In the genomic region with DNA sequence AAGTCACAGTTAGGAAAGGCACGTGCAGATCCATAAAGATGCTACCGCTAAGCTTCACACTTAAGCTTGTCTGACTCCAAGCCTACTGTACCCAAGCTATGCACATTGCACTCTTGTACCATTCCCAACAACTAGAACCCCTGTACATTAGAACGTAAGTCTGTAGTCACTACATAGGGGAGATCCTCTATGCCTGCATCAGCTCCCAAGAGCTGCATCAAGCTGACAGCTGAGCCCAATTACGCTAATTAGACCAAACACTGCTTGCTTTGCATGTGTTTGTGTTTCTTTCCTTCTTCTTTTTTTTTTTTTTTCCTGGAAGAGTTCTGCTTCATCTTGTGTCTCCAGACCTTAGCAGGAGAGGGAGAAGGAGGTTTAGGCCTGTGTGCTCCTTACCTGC, we compare ENCODE assay signal across 26 mouse cellular contexts.
DNase-seq lines count a peak whose midpoint lies in the region; ATAC-seq and TF ChIP-seq lines count a peak whose summit lies in the region.
"Had no signal": no experiment of that assay in that cellular context is flagged by ENCODE, and none has a peak within 500 bp of the region (broad histone marks: within the 10 kb centered on the region; RNA-seq: fewer than 3 reads in every experiment).

No protein-coding gene starts in this region.

- H3K27ac ChIP-seq in hindbrain, embryonic 14.5 days: no peak overlapping the region
- H3K27ac ChIP-seq in hindbrain, embryonic 10.5 days: no peak overlapping the region
- peak overlapping the region; percentile 29; the same call in 1 of the 2 replicates for H3K27ac ChIP-seq in forebrain, embryonic 15.5 days (replicated peaks)
- no peak overlapping the region for H3K27ac ChIP-seq in cerebellum, adult 2 months (ENCODE audit: insufficient read depth, low read length)
- H3K27ac ChIP-seq: heart, embryonic 10.5 days; layer of hippocampus, adult 2 months; limb, embryonic 13.5 days; liver, embryonic 12.5 days; neural tube, embryonic 12.5 days had no signal

- H3K9me3 ChIP-seq in hindbrain, embryonic 14.5 days (ENCODE audit: control insufficient read depth, low read length): no peaks in the 10 kb centered on the region
- no peaks in the 10 kb centered on the region for H3K9me3 ChIP-seq in hindbrain, embryonic 10.5 days
- no peaks in the 10 kb centered on the region for H3K9me3 ChIP-seq in forebrain, embryonic 15.5 days
- H3K9me3 ChIP-seq: heart, embryonic 10.5 days; limb, embryonic 13.5 days; liver, embryonic 12.5 days; neural tube, embryonic 12.5 days had no signal

- TF ChIP-seq CTCF in cerebellum, adult 2 months (IDR thresholded peaks at IDR 0.05; ENCODE audit: borderline replicate concordance, insufficient read depth, low read depth, low read length): no peak

- H3K4me2 ChIP-seq in hindbrain, embryonic 14.5 days (replicated peaks): peak overlapping the region; percentile 16; the same call in 1 of the 2 replicates
- H3K4me2 ChIP-seq in forebrain, embryonic 15.5 days (replicated peaks): peak overlapping the region; percentile 11; the same call in 1 of the 2 replicates
- H3K4me2 ChIP-seq: limb, embryonic 13.5 days; liver, embryonic 12.5 days; midbrain, embryonic 11.5 days; neural tube, embryonic 12.5 days had no signal

- H3K9ac ChIP-seq in hindbrain, embryonic 14.5 days: no peak overlapping the region
- no peak overlapping the region for H3K9ac ChIP-seq in forebrain, embryonic 15.5 days (replicated peaks)
- H3K9ac ChIP-seq: limb, embryonic 13.5 days; liver, embryonic 12.5 days; neural tube, embryonic 12.5 days had no signal

- H3K36me3 ChIP-seq in hindbrain, embryonic 14.5 days (replicated peaks; ENCODE audit: control insufficient read depth, insufficient read depth): no peaks in the 10 kb centered on the region
- H3K36me3 ChIP-seq in hindbrain, embryonic 10.5 days: no peaks in the 10 kb centered on the region
- H3K36me3 ChIP-seq in forebrain, embryonic 15.5 days: no peaks in the 10 kb centered on the region
- H3K36me3 ChIP-seq: heart, embryonic 10.5 days; limb, embryonic 13.5 days; liver, embryonic 12.5 days; neural tube, embryonic 12.5 days had no signal

- no peak for ATAC-seq in hindbrain, embryonic 14.5 days (ENCODE audit: low FRiP score)
- ATAC-seq in forebrain, embryonic 15.5 days (replicated peaks): peak; percentile 91
- ATAC-seq: intestine, embryonic 16.5 days; liver, embryonic 12.5 days had no signal

- no peak for TF ChIP-seq POLR2A in cerebellum, adult 2 months (IDR thresholded peaks at IDR 0.05; ENCODE audit: borderline replicate concordance, insufficient read depth, low read length)

- no peaks in the 10 kb centered on the region for H3K27me3 ChIP-seq in hindbrain, embryonic 14.5 days (ENCODE audit: control insufficient read depth, insufficient read depth, low read length)
- H3K27me3 ChIP-seq in hindbrain, embryonic 10.5 days (ENCODE audit: insufficient read depth, poor library complexity, severe bottlenecking): peaks cover 16% of the 10 kb centered on the region
- H3K27me3 ChIP-seq in forebrain, embryonic 15.5 days: no peaks in the 10 kb centered on the region
- H3K27me3 ChIP-seq in cerebellum, adult 2 months (ENCODE audit: control insufficient read depth, insufficient read depth, low read length): no peaks in the 10 kb centered on the region
- H3K27me3 ChIP-seq: limb, embryonic 13.5 days; liver, embryonic 12.5 days; neural tube, embryonic 12.5 days had no signal

- H3K4me3 ChIP-seq in hindbrain, embryonic 14.5 days (replicated peaks; ENCODE audit: low read length): no peak overlapping the region
- no peak overlapping the region for H3K4me3 ChIP-seq in hindbrain, embryonic 10.5 days
- H3K4me3 ChIP-seq in forebrain, embryonic 15.5 days: no peak overlapping the region
- H3K4me3 ChIP-seq in cerebellum, adult 2 months (replicated peaks; ENCODE audit: insufficient read depth, low read depth, low read length): no peak overlapping the region
- H3K4me3 ChIP-seq: heart, embryonic 10.5 days; layer of hippocampus, adult 2 months; limb, embryonic 13.5 days; liver, embryonic 12.5 days; neural tube, embryonic 12.5 days had no signal

- 68% methylated on average over 4 of the region's 4 CpGs for WGBS in hindbrain, embryonic 14.5 days
- whole genome bisulfite sequencing in hindbrain, embryonic 10.5 days: 85% methylated on average over 4 of the region's 4 CpGs
- WGBS in forebrain, embryonic 15.5 days: 41% methylated on average over 4 of the region's 4 CpGs
- WGBS in cerebellum, adult 2 months: 75% methylated on average over 4 of the region's 4 CpGs

- H3K4me1 ChIP-seq in hindbrain, embryonic 14.5 days (replicated peaks; ENCODE audit: control insufficient read depth, insufficient read depth, low read length): peaks cover 19% of the 10 kb centered on the region
- H3K4me1 ChIP-seq in hindbrain, embryonic 10.5 days (replicated peaks): peaks cover 32% of the 10 kb centered on the region
- H3K4me1 ChIP-seq in forebrain, embryonic 15.5 days: peaks cover 31% of the 10 kb centered on the region
- H3K4me1 ChIP-seq in cerebellum, adult 2 months (ENCODE audit: control insufficient read depth, insufficient read depth, low read length): no peaks in the 10 kb centered on the region
- H3K4me1 ChIP-seq: liver, embryonic 12.5 days had no signal

- no peak for DNase-seq in hindbrain, embryonic 14.5 days (ENCODE audit: low spot score)
- no peak for DNase-seq in hindbrain, embryonic 10.5 days (ENCODE audit: low spot score)
- DNase-seq in brain, adult 2 months (ENCODE audit: low read depth, low spot score): peak; percentile 39
- DNase-seq in brain, embryonic 18.5 days (ENCODE audit: low read depth, low spot score): peak; percentile 50
- DNase-seq in cerebellum, adult 2 months: no peak
- no peak for DNase-seq in frontal cortex, adult 2 months (ENCODE audit: extremely low spot score in 1 of 2, low spot score in 1 of 2)
- no peak for DNase-seq in thymus, postnatal 14 days
- DNase-seq: adrenal gland, postnatal 14 days; cerebellum, adult 11 months; cerebellum, postnatal 25 days; embryo, embryonic 11 days; kidney, adult 9 months; kidney, postnatal 25 days; lung, adult 18-20 months; lung, postnatal 10 days; right cerebral cortex, adult 18-20 months; right cerebral cortex, postnatal 4 days; thymus, postnatal 25 days had no signal

Comparison
In these comparisons a context has a peak if more than half of its experiments do, and no peak if none do; other contexts are left out.
1. DNase-seq: peak in brain, adult 2 months (single experiment) and brain, embryonic 18.5 days (single experiment); none in hindbrain, embryonic 14.5 days (single experiment), hindbrain, embryonic 10.5 days (single experiment), cerebellum, adult 2 months (0 of 2), frontal cortex, adult 2 months (0 of 2) and thymus, postnatal 14 days (single experiment).